Mouse (Mus musculus) stomach, embryonic 15.5 days (tissue): ENCODE measurements around the gene Rpp21. TPM values are rescaled to one million over a fixed set of nuclear protein-coding genes. Genes with fewer than 3 reads are reported as not detected.

ENCODE experiments used
- ATAC-seq: fragments of 200-750 bp; cut with Nextera tagmentation; 2 replicates; pipeline ENCODE4 v1.8.0; 2017; ENCODE audit warnings: low read depth, moderate number of reproducible peaks, moderate TSS enrichment; ENCODE audit not compliant: insufficient read depth, low FRiP score
- H3K27ac ChIP-seq: fragments of 300-500 bp; sonication (generic); 2 replicates; pipeline ENCODE4 v1.5.1; 2015; ENCODE audit warnings: mild to moderate bottlenecking, inconsistent platforms
- H3K27me3 ChIP-seq: fragments of 300-500 bp; sonication (generic); replicated peaks from 2 replicates; pipeline ENCODE4 v1.6.1; 2015; ENCODE audit warnings: inconsistent platforms
- H3K36me3 ChIP-seq: fragments of 300-500 bp; sonication (generic); 2 replicates; pipeline ENCODE4 v1.6.1; 2015; ENCODE audit warnings: inconsistent platforms
- H3K4me1 ChIP-seq: fragments of 300-500 bp; sonication (generic); 2 replicates; pipeline ENCODE4 v1.6.1; 2015; ENCODE audit warnings: inconsistent platforms
- H3K4me2 ChIP-seq: fragments of 300-500 bp; sonication (generic); 2 replicates; pipeline ENCODE4 v1.6.1; 2015; ENCODE audit warnings: mild to moderate bottlenecking, inconsistent platforms
- H3K4me3 ChIP-seq: fragments of 300-500 bp; sonication (generic); replicated peaks from 2 replicates; pipeline ENCODE4 v1.5.1; 2015; ENCODE audit warnings: inconsistent platforms
- H3K9ac ChIP-seq: fragments of 300-500 bp; sonication (generic); 2 replicates; pipeline ENCODE4 v1.6.1; 2015; ENCODE audit warnings: inconsistent platforms
- H3K9me3 ChIP-seq: fragments of 300-500 bp; sonication (generic); 2 replicates; pipeline ENCODE4 v1.6.1; 2016; ENCODE audit warnings: inconsistent platforms
- WGBS: fragments of 180-500 bp; shearing (Covaris S2); methylation state at CpG from one replicate; pipeline ENCODE4 v1.1.7; 2015; 5-methylcytosine and 5-hydroxymethylcytosine counted together
- polyA plus RNA-seq: library from polyadenylated mRNA; unstranded; fragments of >200 nt; fragmentation: Nextera tagmentation; extraction: Ambion mirVana; gene quantifications from 2 replicates; pipeline ENCODE4 v1.2.1, GENCODE M21; 2015

Rpp21 gene
- polyA plus RNA-seq: 116 and 124 TPM in 2 replicates

DNA sequence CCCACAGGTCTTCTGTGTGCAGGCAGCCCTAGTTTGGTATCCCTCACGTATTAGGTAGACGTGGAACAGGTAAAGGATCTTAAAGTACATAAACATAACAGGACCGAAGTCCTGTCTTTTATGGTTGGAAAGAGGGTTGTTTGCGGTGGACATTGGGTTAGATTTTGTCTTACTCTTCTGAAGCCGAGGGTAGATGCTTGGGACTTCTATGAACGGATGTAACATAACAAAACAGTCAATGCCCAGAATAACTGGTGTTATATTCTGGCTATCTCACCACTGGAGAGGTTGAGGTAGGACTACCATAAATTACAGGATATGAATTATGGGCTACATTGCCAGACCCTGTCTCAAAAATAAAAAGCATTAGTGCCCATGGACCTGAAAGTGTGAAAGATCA, at the start of gene Rpp21:
TSS of gene Rpp21 (minus strand) at position 101 of the 400 bp plus-strand sequence.
- Histone ChIP-seq H3K4me1 (peaks cover 6% of the 10 kb centered on the region; the same call in 1 of the 2 replicates), H3K9me3 (no peaks in the 10 kb centered on the region), H3K27ac (peak within 1 kb of the TSS; percentile 86), H3K9ac (peak within 1 kb of the TSS; percentile 72), H3K36me3 (peaks cover 20% of the 10 kb centered on the region), H3K4me2 (peak within 1 kb of the TSS; percentile 53), H3K27me3 (no peaks in the 10 kb centered on the region), H3K4me3 (peak within 1 kb of the TSS; percentile 71)
- ATAC-seq: no peak
- 40% methylated on average over 6 of the region's 6 CpGs for WGBS

DNA sequence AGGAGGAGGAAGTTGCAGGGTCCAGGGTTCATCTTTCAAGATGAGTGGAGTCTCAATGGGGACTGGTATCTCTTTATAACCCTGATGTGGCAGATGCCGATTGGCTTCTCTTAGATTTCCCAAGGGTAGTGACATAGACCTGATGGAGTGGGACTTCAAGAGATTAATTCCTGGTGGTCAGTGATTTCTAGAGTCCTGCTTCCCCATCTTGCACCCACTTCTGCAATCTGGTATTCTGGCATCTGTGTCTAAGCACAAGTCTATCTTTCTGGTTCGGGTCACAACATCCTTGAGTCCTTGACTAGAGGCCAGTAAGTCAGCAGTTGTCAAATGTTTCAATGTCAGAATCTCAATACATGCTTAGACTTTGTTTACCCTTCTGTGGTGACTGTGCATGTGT, 28.5 kb upstream of the Rpp21 start, which contains the start of gene H2-M10.2:
TSS of gene H2-M10.2 (minus strand) at position 101 of the 400 bp plus-strand sequence.
- Histone ChIP-seq H3K36me3 (peaks cover 5% of the 10 kb centered on the region; the same call in 1 of the 2 replicates), H3K4me3 (no peak within 1 kb of the TSS), H3K9me3 (no peaks in the 10 kb centered on the region), H3K27me3 (no peaks in the 10 kb centered on the region), H3K4me1 (no peaks in the 10 kb centered on the region), H3K27ac (no peak within 1 kb of the TSS), H3K4me2 (no peak within 1 kb of the TSS), H3K9ac (no peak within 1 kb of the TSS)
- WGBS: 86% methylated on average over 2 of the region's 2 CpGs
- ATAC-seq: no peak

DNA sequence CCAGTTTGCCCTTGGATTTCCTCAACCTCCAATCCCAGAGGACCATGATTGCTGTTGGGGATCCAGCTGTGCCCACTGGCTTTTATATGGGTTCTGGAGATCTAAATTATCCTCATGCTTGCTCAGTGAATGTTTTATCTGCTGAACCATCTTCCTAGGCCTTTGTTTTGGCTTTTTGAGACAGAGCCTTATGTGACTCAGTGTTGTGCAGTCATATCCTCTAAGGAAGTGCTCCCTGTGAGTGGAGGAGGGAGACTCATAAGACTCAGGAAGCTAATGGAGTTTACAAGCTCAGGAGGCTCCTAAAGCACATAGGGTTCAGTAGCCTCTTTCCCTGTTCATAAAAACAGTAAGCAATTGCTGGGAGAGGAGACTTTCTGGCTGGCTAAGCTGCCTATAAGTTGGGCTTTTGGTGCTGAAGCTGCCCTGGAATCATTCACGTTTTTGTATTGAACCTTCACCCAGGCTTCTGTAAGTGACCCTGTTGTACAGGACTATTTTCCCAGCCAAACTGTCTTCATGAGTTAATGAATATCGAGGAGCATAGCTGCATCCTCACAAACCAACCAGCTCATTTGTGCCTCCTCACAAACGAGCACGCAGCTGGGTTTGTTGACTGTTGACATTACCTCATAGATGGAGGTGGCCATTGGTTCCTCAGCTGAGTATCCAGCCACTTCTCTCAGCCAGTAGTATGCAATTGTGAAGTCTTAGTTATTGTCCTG, 23.8 kb upstream of the Rpp21 start:
- no peak for ATAC-seq
- Histone ChIP-seq H3K9ac (no peak overlapping the region), H3K4me2 (no peak overlapping the region), H3K9me3 (no peaks in the 10 kb centered on the region), H3K4me1 (no peaks in the 10 kb centered on the region), H3K27ac (no peak overlapping the region), H3K4me3 (no peak overlapping the region), H3K27me3 (no peaks in the 10 kb centered on the region), H3K36me3 (peaks cover 26% of the 10 kb centered on the region)
- WGBS: 86% methylated on average over 4 of the region's 4 CpGs

DNA sequence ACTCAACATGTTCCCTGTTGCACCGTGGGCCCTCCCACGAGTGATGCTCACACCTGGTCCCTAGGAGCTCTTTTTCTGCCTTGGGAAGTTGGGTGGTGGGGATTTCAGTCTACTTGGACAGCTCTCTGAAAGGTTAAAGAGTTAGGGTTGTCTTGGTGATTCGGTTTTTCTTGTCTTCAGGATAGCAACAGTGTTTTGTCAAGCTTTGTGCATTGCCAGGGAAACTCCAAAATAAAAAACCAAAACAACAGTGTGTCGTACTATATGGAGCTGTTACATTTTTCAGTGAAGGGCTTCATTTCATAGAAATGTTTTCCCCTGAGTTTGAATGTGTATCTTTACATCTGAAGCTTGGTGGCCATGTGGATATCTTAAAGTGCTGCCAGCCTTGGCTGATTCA, 16.9 kb upstream of the Rpp21 start:
- Histone ChIP-seq H3K36me3 (peaks cover 13% of the 10 kb centered on the region), H3K9ac (no peak overlapping the region), H3K4me2 (no peak overlapping the region), H3K4me1 (peaks cover 18% of the 10 kb centered on the region), H3K4me3 (no peak overlapping the region), H3K27me3 (no peaks in the 10 kb centered on the region), H3K9me3 (no peaks in the 10 kb centered on the region), H3K27ac (no peak overlapping the region)
- no peak for ATAC-seq
- WGBS: 88% methylated on average over 4 of the region's 4 CpGs

DNA sequence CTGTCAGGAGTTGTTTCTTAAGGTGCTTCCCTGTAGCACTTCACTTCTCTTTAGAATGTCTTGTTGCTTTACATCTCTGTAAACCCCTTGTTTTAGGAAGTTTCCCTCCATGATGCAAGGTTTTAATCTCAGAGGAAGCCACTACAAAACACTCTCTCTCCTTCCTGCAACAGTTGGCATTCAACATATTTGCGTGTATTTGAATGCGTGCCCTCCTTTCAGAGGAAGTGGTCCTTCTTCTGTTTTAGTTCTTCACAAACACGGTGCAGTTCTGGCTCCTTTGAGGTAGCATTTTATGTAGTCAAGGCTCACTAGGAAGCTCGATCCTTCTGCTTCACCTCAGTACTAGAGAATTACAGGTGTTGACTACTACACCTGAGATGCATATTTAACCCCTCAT, 15.9 kb upstream of the Rpp21 start:
- no peaks in the 10 kb centered on the region for H3K9me3 ChIP-seq
- no peaks in the 10 kb centered on the region for H3K27me3 ChIP-seq
- no peak overlapping the region for H3K9ac ChIP-seq
- H3K4me1 ChIP-seq: peaks cover 20% of the 10 kb centered on the region
- H3K27ac ChIP-seq: no peak overlapping the region
- no peak overlapping the region for H3K4me2 ChIP-seq
- no peak overlapping the region for H3K4me3 ChIP-seq
- no peak for ATAC-seq
- H3K36me3 ChIP-seq: peaks cover 13% of the 10 kb centered on the region
- 87% methylated on average over 4 of the region's 4 CpGs for WGBS

DNA sequence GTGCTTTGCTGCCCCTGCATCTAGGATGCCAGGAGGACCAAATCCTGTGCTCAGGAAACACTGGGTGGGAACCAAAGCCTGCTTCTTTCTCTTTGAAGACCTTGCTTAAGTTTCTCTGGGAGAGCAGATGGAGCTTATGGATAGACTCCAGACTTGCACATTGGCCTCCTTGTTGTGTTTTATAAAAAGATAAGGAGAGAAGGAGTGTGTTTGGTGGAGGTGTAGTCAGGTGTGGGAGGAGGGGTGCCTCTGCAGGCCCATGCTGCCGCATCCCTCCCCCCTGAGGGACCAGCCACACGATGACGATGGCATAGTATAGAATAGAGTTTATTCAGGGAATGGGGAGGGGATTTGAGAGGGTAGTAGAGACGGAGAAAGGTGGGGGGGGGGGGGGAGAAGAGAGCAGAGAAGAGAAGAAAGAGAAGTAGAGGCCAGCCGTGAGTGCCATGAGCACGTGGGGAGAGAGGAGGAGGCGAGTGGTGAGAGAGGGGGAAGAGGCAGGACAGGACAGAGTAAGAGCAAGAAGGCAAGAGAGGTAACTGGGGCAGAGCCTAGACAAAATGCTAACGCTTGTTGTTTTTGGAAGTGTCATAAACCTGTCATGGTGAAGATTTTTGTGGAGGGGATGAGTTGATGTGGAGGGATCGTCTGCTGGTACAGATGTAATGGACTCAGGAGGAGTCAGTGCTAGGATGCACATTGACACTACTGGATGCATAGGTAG, 14.9 kb upstream of the Rpp21 start:
- peaks cover 20% of the 10 kb centered on the region for H3K4me1 ChIP-seq
- peaks cover 10% of the 10 kb centered on the region for H3K36me3 ChIP-seq
- H3K4me2 ChIP-seq: peak overlapping the region; percentile 67
- H3K27ac ChIP-seq: no peak overlapping the region
- H3K27me3 ChIP-seq: no peaks in the 10 kb centered on the region
- 77% methylated on average over 9 of the region's 9 CpGs for WGBS
- H3K9ac ChIP-seq: peak overlapping the region; percentile 69; the same call in 1 of the 2 replicates
- no peaks in the 10 kb centered on the region for H3K9me3 ChIP-seq
- no peak for ATAC-seq
- peak overlapping the region; percentile 85 for H3K4me3 ChIP-seq

DNA sequence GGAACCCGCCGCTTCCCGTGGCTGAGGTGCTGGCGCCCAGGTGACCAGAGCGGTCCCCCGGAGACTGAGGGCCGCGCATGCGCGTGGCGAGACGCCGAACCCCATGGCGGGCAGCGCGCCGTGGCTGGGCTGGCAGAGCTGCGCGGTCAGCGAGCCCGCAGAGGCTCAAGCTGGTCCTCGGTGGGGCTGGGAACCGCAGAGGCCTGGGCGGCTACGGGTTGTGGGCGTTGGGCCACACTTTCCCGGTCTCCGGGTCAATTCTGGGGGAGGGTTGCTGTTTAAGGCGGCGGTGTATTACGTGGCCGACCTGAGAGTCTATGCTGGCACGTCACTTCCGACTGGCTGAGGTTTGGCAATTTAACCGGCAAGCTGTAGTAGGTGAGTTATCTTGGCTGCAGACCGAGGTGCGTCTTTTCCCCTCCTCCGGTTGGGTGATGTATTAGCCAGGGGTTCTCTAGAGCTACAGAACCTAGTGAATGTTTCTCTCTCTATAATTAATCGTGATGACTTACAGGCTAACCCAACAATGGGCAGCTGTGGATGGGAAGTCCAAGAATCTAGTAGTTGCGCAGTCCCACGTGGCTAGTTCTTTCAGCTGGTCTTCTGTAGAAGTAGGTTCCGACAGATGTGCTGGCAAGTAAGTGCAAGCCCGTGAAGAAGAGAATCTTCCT, 13.9 kb upstream of the Rpp21 start, which contains the start of gene Trim39:
TSS of gene Trim39 (minus strand) at position 662 of the 671 bp plus-strand sequence.
- H3K9me3 ChIP-seq: no peaks in the 10 kb centered on the region
- ATAC-seq: peak; percentile 80

DNA sequence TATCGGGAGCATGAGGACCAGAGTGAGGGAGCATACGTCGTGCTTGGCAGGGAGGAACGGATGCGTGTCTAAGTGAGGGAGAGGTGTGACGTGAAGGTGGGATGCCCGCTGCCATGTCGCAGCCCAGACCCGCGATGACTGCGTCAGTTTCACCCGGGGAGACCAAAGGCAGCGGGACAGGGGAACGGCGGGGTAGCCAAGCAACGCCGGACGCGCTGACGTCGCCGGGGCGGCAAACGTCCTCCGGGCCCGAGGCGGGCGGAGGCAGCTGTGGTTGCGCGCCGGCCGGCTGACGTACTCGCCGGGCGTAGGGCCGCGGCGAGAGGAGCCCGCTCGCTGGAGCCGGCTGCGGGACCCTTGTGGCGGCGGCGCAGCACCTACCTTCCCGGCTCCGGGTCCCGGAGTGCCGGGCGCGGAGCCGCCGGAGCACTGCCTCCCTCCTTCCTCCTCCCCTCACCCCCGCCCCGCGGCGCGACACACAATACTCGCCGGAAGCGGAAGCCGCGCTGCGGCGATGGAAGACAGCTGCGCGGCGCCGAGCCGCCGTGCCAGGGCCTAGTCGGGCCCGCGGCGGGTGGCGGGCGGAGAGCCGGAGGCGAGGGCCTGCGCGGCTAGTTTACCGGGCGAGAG, 13.2 kb upstream of the Rpp21 start:
- Histone ChIP-seq H3K27me3 (no peaks in the 10 kb centered on the region), H3K36me3 (no peaks in the 10 kb centered on the region; the same call in 1 of the 2 replicates), H3K27ac (peak overlapping the region; percentile 89), H3K4me3 (peak overlapping the region; percentile 85), H3K9me3 (no peaks in the 10 kb centered on the region), H3K9ac (peak overlapping the region; percentile 69), H3K4me1 (peaks cover 20% of the 10 kb centered on the region), H3K4me2 (peak overlapping the region; percentile 67)
- peak; percentile 89 for ATAC-seq
- under 1% methylated on average over 81 of the region's 84 CpGs for WGBS

More for the DNA sequence above, 13.9 kb upstream of the Rpp21 start, which contains the start of gene Trim39:
- H3K27ac ChIP-seq: peak within 1 kb of the TSS; percentile 89
- peak within 1 kb of the TSS; percentile 85 for H3K4me3 ChIP-seq
- peak within 1 kb of the TSS; percentile 69 for H3K9ac ChIP-seq
- peaks cover 6% of the 10 kb centered on the region; the same call in 1 of the 2 replicates for H3K36me3 ChIP-seq
- no peaks in the 10 kb centered on the region for H3K27me3 ChIP-seq
- under 1% methylated on average over 43 of the region's 43 CpGs for WGBS
- H3K4me2 ChIP-seq: peak within 1 kb of the TSS; percentile 67
- peaks cover 20% of the 10 kb centered on the region for H3K4me1 ChIP-seq

DNA sequence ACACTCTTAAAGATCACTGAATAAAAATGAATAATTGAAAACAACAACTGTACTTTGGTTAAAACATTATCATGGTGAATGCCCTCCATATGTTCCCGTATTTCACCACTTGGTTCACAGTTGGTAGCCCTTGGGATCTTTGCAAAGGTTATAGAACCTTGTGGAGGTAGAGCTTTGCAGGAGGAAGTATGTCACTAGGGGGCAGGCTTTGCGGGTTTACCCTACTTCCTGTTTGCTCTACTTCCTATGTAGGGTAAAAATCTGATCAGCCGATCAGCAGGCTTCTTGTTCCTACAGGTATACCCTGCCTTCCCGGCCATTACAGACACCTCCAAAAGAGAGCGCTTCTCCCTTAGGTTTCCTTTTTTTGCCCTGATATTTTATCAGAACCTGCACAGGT, 8.0 kb upstream of the Rpp21 start:
- no peak for ATAC-seq
- no peak overlapping the region for H3K27ac ChIP-seq
- H3K9me3 ChIP-seq: no peaks in the 10 kb centered on the region
- 71% methylated on average over 5 of the region's 5 CpGs for WGBS
- H3K4me1 ChIP-seq: 0 out of 2 replicates have a peak, but pooled peaks cover 5% of the 10 kb centered on the region
- no peaks in the 10 kb centered on the region for H3K27me3 ChIP-seq
- H3K4me2 ChIP-seq: no peak overlapping the region
- peaks cover 19% of the 10 kb centered on the region for H3K36me3 ChIP-seq
- no peak overlapping the region for H3K4me3 ChIP-seq
- no peak overlapping the region for H3K9ac ChIP-seq

DNA sequence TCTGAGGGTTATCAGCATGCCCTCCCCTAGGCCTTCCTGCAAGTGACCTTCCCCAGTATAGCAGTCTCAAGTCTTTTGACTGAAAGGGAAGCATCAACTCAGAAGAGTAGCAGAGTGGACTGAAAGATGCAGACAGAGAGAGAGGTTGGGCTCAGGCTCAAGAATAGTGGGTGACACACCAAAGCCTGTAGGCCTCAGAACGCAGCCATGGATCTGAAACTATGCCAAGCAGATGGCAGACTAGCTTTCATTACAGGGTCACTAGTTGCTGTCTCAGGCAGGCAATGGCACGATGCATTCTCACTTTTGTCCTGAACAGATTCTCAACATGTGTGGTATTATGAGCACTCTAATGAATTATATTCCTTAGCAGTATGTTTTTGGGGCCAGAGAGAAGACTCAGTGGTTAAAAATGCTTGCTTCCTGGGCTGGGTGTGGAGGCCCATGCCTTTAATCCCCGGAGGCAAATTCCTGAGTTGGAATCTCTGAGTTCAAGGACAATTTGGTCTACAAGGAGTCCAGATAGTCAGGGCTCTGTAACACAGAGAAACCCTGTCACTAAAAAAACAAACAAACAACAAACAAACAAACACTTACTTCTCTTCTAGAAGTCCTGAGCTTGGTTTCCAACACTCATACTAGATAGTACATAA, 6.5 kb upstream of the Rpp21 start:
- Histone ChIP-seq H3K4me1 (no peaks in the 10 kb centered on the region), H3K4me3 (no peak overlapping the region), H3K36me3 (peaks cover 29% of the 10 kb centered on the region), H3K27me3 (no peaks in the 10 kb centered on the region), H3K9me3 (no peaks in the 10 kb centered on the region), H3K27ac (no peak overlapping the region), H3K9ac (no peak overlapping the region), H3K4me2 (no peak overlapping the region)
- no peak for ATAC-seq
- 94% methylated on average over 3 of the region's 3 CpGs for WGBS
